Mouse (Mus musculus): Measurements from ENCODE around the gene Kcnh2.
A peak's percentile ranks its signal among the peaks of the same experiment; 100 is the strongest.

Gene Kcnh2

DNA sequence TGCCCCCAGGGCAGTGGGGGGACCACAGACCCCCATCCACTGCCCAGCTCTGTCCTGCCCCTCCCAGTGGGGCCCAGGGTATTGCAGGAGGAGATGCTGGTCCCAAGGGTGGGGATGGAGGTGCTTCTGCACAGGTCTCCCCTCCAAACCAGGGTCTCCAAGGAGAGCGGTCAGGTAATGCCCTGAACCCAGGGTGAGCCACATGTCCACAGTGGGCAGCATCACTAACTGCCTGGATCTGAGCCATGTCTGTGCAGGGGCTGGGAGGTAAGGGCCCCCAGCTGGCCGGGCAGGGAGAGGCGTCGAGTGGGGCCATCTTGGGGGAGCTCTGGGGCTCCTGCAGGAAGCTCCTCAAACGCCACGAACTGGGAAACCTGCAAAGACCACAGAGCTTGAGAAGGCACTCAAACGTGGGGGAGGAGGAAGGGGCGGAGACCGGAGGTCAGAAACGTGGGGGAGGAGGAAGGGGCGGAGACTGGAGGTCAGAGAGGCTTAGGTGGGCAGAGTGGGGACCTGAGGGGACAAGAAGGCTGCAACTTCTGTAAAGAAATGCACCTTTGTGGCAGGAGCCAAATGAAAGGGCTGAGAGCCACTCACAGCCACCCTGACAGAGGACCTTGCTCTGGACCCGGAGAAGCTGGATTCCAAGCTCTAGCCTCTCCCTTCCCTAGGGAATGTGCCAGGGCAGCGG, 31.5 kb downstream of the Kcnh2 start:
- no peak for DNase-seq (ENCODE audit: low read depth, low spot score)

- no peak for DNase-seq (ENCODE audit: low read depth, low spot score)
These were observed 42.2 kb downstream of the Kcnh2 start for GRCm38 (mm10) chr5:24309223-24309622.

DNA sequence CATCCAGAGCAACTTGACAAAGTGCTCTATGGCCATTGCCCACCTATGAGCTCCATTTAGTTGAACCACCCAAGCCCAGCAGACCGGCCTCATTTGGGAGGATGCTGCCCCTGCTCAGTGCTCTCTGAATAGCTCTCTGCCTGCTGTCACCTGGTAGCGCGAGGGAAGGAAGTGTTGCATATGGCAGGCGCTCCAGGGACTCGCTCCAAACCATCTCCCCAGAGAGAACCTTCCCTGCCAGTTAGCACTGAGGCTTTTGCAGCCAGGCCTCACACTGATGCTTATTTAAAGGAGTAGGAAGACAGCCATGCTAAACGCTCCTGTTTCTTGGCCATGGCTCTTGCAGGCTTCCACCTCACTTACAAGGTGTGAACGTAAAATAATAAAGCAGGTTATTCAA, 42.8 kb downstream of the Kcnh2 start:
- DNase-seq (ENCODE audit: low read depth, low spot score): peak; percentile 17

DNA sequence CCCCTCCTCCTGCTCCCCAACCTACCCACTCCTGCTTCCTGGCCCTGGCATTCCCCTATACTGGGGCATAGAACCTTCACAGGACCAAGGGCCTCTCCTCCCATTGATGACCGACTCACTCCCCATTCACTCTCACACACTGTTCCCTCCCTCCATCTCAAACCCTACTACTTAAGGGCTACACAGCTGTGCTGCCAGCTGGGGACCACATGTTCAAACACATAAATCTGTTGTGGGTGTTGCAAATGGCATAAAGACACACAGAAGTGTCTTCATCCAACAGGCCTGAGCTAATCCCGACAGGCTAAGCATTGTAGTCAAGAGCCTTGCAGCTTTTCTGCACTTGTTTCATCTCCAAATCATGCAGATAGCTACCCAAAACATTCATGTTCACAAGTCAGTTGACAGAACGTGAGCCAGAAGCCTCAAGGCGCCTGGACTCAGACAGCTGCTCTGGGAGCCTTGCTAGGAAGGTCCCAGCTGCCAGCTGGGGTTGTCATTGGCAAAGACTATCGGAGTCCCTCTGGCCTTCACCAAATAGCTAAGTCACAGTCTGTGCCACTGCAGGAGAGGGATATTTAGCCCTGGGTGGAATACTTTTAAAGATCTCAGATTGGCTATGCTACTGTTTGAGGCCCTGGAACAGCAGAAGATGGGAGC, 44.2 kb downstream of the Kcnh2 start:
- DNase-seq (ENCODE audit: low read depth, low spot score): no peak

- DNase-seq (ENCODE audit: low read depth, low spot score): no peak
These were observed 48.2 kb downstream of the Kcnh2 start for GRCm38 (mm10) chr5:24303199-24303598.

DNA sequence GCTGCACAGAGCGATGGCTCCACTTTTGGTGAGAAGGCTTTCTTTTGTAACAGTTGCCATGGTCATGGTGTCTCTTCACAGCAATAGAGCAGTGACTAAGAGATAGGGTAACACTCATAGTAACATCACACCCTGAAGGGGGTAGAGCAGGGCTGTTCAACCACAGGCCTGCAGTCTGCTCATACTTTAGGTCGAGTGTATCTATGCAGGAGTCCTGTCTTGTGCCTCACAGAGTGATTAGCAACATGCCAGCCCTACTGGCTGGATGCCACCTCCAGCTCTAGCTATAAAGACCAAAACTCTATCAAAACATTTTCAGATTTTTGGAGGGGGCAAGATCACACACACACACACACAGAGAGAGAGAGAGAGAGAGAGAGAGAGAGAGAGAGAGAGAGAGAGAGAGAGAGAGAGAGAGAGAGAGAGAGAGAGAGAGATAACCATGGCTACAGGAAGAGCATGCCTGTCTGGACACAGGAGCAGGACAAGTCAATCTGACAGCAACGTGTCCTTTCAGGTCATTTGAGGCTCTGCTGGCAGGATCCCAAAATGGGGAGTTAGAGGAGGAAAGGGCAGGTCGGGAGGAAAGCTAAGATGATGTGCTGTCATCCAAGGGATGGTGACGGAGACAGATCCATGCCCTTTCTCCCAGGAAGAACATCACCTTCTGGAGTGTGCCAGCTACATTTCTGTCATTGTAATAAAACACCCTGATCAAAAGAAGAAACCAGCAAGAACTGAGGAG, 51.4 kb downstream of the Kcnh2 start:
- DNase-seq (ENCODE audit: low read depth, low spot score): no peak

- no peak for DNase-seq (ENCODE audit: low read depth, low spot score)
These were observed 59.5 kb downstream of the Kcnh2 start for GRCm38 (mm10) chr5:24291954-24292353.

DNA sequence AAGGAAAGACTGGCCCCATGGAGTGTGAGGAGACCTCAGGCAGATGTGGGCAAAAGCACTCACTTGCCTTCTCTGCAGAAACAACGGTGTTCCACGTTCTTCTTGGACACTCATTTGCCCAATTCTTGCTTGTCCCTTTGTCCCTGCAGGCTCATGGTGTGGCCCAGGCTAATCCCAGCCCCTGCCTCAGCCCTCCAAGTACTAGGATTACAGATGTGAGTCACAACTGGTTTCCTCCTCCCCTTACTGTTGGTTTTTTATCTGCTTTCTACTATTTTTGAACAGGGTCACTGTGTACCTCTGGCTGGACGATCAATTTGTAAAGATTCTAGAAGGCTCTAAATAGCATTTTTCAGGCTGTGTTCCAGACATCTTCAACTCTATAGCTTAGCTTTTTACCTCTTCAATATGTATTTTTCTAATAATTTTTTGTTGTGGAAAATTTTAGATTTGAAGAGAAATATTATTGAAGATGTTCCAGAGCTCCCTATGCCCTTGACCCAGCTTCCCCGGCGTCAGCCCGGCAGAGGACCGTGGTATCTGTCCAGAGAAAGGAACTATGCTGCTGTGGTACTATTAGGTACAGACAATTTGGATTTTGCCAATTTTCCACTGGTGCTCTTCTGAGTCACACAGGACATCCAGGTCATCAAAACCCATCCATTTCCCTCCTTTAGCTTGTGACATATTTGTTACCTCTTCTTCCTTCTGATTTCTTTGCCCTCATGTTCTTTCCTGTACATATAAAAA, 65.0 kb downstream of the Kcnh2 start:
- no peak for DNase-seq (ENCODE audit: low read depth, low spot score)

DNA sequence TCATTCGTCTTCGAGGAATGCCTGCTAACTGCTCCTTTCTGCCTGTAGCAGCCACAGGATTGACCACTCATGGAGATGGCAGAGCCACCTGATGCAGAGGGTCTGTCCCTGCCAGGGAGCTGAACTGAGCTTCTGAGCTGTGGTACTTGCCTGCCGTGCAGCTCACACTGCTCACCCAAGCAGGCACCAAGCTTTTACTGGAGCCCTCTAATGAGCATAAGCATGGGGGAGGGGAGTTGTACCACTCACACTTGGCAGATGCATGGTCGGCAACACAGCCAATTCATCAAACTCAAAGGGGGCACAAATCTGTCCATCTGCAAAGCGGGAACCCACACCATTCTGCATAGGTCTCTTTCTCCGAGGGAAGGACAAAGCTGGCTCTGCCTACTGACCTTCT, 67.3 kb downstream of the Kcnh2 start:
- no peak for DNase-seq (ENCODE audit: low read depth, low spot score)

- no peak for DNase-seq (ENCODE audit: low read depth, low spot score)
These were observed 68.2 kb downstream of the Kcnh2 start for GRCm38 (mm10) chr5:24283181-24283580.

DNA sequence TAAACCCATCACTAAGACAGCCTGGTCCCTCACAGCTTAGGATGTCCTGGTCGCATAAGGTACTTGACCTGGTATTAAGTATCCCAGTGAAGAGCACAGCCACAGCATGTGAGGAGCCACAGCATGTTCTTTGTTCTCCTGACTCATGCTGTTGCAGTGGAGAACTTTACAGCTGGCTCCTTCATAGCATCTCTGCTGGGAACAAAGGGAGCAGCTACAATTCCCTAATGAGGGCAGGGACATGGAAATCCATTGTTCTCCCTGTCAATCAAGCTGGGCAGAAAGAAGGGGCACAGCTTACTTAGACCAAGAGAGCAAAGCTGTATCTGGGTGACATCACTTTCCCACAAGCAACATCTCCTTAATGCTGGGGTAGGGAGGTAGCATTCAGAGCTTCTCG, 70.9 kb downstream of the Kcnh2 start:
- no peak for DNase-seq (ENCODE audit: low read depth, low spot score)

- DNase-seq (ENCODE audit: low read depth, low spot score): no peak
These were observed 71.9 kb downstream of the Kcnh2 start for GRCm38 (mm10) chr5:24279527-24279926.

DNA sequence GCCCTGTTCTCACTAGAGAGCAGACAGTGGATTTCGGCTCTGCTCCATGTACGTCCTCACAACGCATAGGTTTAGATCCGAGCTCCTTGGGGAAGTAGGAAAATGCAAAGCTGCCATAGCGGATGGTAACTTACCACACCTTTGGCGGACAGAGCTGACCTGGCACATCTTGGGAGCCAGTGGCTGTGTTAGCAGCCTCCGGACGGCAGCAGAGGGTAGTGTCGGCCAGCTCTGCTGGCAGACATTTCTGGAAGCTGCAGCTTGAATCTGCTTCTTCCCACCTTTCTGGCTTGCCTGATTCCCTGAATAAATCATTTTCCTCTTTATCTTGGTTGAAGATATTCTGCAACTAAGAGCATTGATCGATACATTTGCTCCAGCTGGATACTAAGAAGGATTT, 73.2 kb downstream of the Kcnh2 start:
- no peak for DNase-seq (ENCODE audit: low read depth, low spot score)

DNA sequence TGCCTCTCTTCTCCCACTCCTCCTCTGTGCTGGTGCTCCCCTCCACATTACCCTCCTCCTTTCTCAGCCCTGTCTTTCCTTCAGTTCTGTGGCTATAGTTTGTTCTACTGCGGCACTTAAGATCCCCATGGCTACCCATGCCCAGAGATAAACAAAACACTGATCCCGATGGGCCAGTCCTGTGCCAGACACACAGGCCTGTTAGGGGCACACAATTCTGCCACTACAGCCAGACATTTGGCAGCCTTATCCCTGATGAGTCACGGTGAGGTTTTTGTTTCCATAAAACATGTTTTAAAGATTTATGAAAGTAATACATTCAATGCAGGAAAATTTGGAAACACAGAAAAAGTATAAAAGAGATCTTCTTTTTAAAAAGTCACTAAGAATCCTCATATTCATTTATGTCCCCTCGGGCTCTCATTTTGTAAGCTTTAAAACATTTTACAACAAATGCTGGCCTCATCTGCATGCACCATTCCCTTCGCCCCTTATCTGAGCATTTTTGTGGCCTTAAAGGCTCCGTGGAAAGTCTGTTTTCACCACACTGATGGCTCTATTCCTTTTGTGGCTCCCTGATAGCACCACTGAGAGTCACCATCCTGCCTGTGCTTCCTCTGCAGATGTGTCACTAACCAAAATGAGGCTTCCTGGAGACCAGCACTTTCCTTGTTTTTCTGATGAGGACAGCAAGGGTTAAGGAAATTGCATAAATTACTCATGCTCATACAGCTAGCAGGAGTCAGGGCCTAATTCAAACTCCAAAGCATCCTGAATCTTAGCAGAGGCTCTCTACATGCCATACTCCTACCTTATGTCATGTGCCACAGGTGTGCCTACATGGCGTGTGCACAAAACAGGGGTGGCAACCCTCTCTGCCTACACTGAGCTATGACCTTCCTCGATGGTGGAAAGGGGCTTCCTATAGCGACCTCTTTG, 77.5 kb downstream of the Kcnh2 start:
- DNase-seq (ENCODE audit: low read depth, low spot score): no peak

DNA sequence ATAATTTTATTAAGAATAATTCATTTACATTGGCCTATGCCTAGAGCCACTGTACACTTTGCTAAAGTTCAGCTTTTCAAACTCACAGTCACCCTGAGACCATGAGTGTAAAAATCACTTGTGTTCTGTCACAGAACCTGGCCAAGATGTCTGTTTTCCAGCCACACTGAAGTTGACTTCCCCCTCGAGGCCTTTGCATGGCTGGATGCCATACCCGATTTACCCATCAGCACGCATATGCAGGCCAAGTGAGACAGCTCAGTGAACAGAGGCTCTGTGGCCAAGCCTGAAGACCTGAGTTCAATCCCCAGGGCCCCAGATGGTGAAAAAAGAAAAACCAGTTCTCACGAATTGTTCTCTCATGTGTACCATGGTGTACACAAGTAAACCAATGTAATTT, 80.5 kb downstream of the Kcnh2 start:
- DNase-seq (ENCODE audit: low read depth, low spot score): no peak

All from telencephalon, adult 2 months (tissue).